Mouse (Mus musculus): ENCODE data around the gene Sec31b.

- TF ChIP-seq EP300 (IDR thresholded peaks at IDR 0.05; ENCODE audit: insufficient read depth, low read depth, low read length) (no peak), CTCF (IDR thresholded peaks at IDR 0.05; ENCODE audit: low read depth, low read length) (no peak), POLR2A (IDR thresholded peaks at IDR 0.05; ENCODE audit: insufficient read depth, low read length) (no peak)
These were observed 43.7 kb downstream of the Sec31b start for GRCm38 (mm10) chr19:44501925-44502324.
